Mouse (Mus musculus) liver, embryonic 14.5 days (tissue): ENCODE results near the gene Akr1c18.

ENCODE experiments used
- CTCF ChIP-seq: IDR thresholded peaks from 2 replicates; pipeline ENCODE4 v1.5.1; 2016; ENCODE audit warnings: antibody characterized with exemption, low read depth, control low read depth
- EP300 ChIP-seq: IDR thresholded peaks from 2 replicates; pipeline ENCODE4 v1.6.1; 2016; ENCODE audit warnings: antibody characterized with exemption, low read depth

DNA sequence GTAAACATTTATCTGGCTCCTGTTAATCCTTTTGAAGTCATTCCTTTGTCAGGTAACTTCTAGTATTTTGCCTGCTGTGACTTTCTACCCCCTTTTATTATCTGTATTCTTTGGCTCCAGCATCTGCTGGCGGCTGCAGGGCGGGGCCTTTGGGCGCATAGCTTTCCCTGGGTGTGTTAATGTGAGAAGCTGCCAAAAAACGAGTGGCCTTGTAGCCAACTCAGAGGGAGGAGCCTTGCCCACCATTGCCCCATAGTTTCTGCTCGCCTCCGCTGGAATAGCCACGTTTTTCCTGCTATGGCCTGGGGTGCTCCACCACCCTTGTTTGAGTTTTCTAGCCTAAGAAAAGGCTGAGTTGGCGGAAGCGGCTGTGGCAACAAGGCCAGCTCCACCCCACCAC, 32.7 kb upstream of the Akr1c18 start:
- no peak for TF ChIP-seq CTCF
- no peak for TF ChIP-seq EP300
